In genomic region chr5:140659607-140660272, GRCm38 (mm10) we compare ENCODE assay signal across 9 mouse cellular contexts. TPM values are rescaled to one million over a fixed set of nuclear protein-coding genes. Genes with fewer than 3 reads are reported as not detected.
A peak's percentile ranks its signal among the peaks of the same experiment; 100 is the strongest.
DNase-seq lines count a peak whose midpoint lies in the region; ATAC-seq and TF ChIP-seq lines count a peak whose summit lies in the region.
"Had no signal": no experiment of that assay in that cellular context is flagged by ENCODE, and none has a peak within 500 bp of the region (broad histone marks: within the 10 kb centered on the region; RNA-seq: fewer than 3 reads in every experiment).

No protein-coding gene starts in this region.

- 0 out of 2 replicates have a peak overlapping the region, but pooled peaks have one; percentile 3 for H3K4me2 ChIP-seq in hindbrain, postnatal 0 days (ENCODE audit: low read depth, low read length)
- 0 out of 2 replicates have a peak overlapping the region, but pooled peaks have one; percentile 7 for H3K4me2 ChIP-seq in midbrain, embryonic 12.5 days (replicated peaks)

- H3K9ac ChIP-seq in hindbrain, postnatal 0 days (replicated peaks; ENCODE audit: low read length) = no peak overlapping the region
- H3K9ac ChIP-seq in midbrain, embryonic 12.5 days (replicated peaks) = peak overlapping the region; percentile 37
- H3K9ac ChIP-seq: liver, embryonic 14.5 days had no signal

- no peak overlapping the region for H3K4me3 ChIP-seq in cortical plate, adult 2 months (ENCODE audit: insufficient read depth, low read length)
- no peak overlapping the region for H3K4me3 ChIP-seq in hindbrain, postnatal 0 days (ENCODE audit: low read length)
- H3K4me3 ChIP-seq in midbrain, embryonic 12.5 days = no peak overlapping the region

- ATAC-seq in cerebellum, adult (ENCODE audit: insufficient number of reproducible peaks, low FRiP score, low TSS enrichment) = peak; percentile 53; the same call in 1 of the 2 replicates
- peak; percentile 92 for ATAC-seq in hindbrain, postnatal 0 days
- peak; percentile 73 for ATAC-seq in midbrain, embryonic 12.5 days (ENCODE audit: low FRiP score, low read depth)
- ATAC-seq in erythroblast, adult 5-6 weeks (replicated peaks; ENCODE audit: low FRiP score, poor library complexity, severe bottlenecking) = no peak

- no peaks in the 10 kb centered on the region for H3K9me3 ChIP-seq in hindbrain, postnatal 0 days (ENCODE audit: low read length)
- H3K9me3 ChIP-seq in midbrain, embryonic 12.5 days = no peaks in the 10 kb centered on the region

- peak overlapping the region; percentile 73; the same call in 1 of the 2 replicates for H3K27ac ChIP-seq in cortical plate, adult 2 months (ENCODE audit: insufficient read depth, low read length)
- H3K27ac ChIP-seq in hindbrain, postnatal 0 days = peak overlapping the region; percentile 81
- H3K27ac ChIP-seq in midbrain, embryonic 12.5 days (replicated peaks) = peak overlapping the region; percentile 39; the same call in 1 of the 2 replicates
- H3K27ac ChIP-seq: liver, embryonic 14.5 days had no signal

- peaks cover 20% of the 10 kb centered on the region for H3K4me1 ChIP-seq in cortical plate, adult 2 months (ENCODE audit: control insufficient read depth, insufficient read depth, low read length)
- H3K4me1 ChIP-seq in hindbrain, postnatal 0 days (ENCODE audit: insufficient read depth, low read length) = peaks cover 10% of the 10 kb centered on the region; the same call in 1 of the 2 replicates
- peaks cover 42% of the 10 kb centered on the region for H3K4me1 ChIP-seq in midbrain, embryonic 12.5 days

- no peak for TF ChIP-seq POLR2A in cortical plate, adult 2 months (IDR thresholded peaks at IDR 0.05; ENCODE audit: extremely low read depth, insufficient read depth, low read length)

- DNase-seq in cerebellum, adult 11 months = no peak
- peak; percentile 90 for DNase-seq in hindbrain, postnatal 0 days (ENCODE audit: low spot score)
- DNase-seq in spleen, adult 12 weeks (ENCODE audit: low spot score) = no peak
- no peak for DNase-seq in kidney, adult 9 months

- 16% methylated on average over 16 of the region's 16 CpGs for WGBS in hindbrain, postnatal 0 days
- 35% methylated on average over 16 of the region's 16 CpGs for WGBS in midbrain, embryonic 12.5 days

- H3K36me3 ChIP-seq in hindbrain, postnatal 0 days (ENCODE audit: insufficient read depth, low read length) = 0 out of 2 replicates have a peak, but pooled peaks cover 3% of the 10 kb centered on the region
- H3K36me3 ChIP-seq in midbrain, embryonic 12.5 days = no peaks in the 10 kb centered on the region; the same call in 1 of the 2 replicates

- no peaks in the 10 kb centered on the region for H3K27me3 ChIP-seq in hindbrain, postnatal 0 days (ENCODE audit: insufficient read depth, low read length)
- no peaks in the 10 kb centered on the region for H3K27me3 ChIP-seq in midbrain, embryonic 12.5 days

- TF ChIP-seq CTCF in cortical plate, adult 2 months (IDR thresholded peaks at IDR 0.05; ENCODE audit: extremely low read depth, insufficient read depth, low read length) = no peak
- TF ChIP-seq CTCF in hindbrain, postnatal 0 days (IDR thresholded peaks at IDR 0.05; ENCODE audit: low read depth) = no peak

RNA-seq across cellular contexts. Expression of gene Ttyh3, which starts 10.9 kb away (rescaled TPM):
- polyA plus RNA-seq in cortical plate, adult 2 months (2012; rRNA removed) = 114 and 119 TPM in 2 replicates
- 253 and 260 TPM in 2 replicates for total RNA-seq in hindbrain, postnatal 0 days (2014; rRNA removed)
- 53.5 and 60.3 TPM in 2 replicates for polyA plus RNA-seq in hindbrain, postnatal 0 days (2015; fragmentation: Nextera tagmentation; extraction: Ambion mirVana)
- polyA plus RNA-seq in midbrain, embryonic 12.5 days (2016; fragmentation: Nextera tagmentation; extraction: Ambion mirVana) = 68.8 and 71.0 TPM in 2 replicates
- 17.9 and 18.8 TPM in 2 replicates for total RNA-seq in erythroblast, adult 5-6 weeks (2015; ENCODE audit: low replicate concordance)
- 3.7 and 7.0 TPM in 2 replicates for total RNA-seq in erythroblast, adult 5-6 weeks (2017; ENCODE audit: low replicate concordance)

RNA-seq across cellular contexts. Expression of gene Iqce, which starts 42.4 kb away (rescaled TPM):
- polyA plus RNA-seq in cortical plate, adult 2 months (2012; rRNA removed) = 57.9 and 60.6 TPM in 2 replicates
- 19.1 and 43.1 TPM in 2 replicates for total RNA-seq in hindbrain, postnatal 0 days (2014; rRNA removed)
- 22.1 and 24.8 TPM in 2 replicates for polyA plus RNA-seq in hindbrain, postnatal 0 days (2015; fragmentation: Nextera tagmentation; extraction: Ambion mirVana)
- polyA plus RNA-seq in midbrain, embryonic 12.5 days (2016; fragmentation: Nextera tagmentation; extraction: Ambion mirVana) = 26.9 and 29.3 TPM in 2 replicates
- total RNA-seq in erythroblast, adult 5-6 weeks (2015; ENCODE audit: low replicate concordance) = 1.9 and 3.8 TPM in 2 replicates
- total RNA-seq in erythroblast, adult 5-6 weeks (2017; ENCODE audit: low replicate concordance) = 2.9 and 3.0 TPM in 2 replicates

RNA-seq across cellular contexts. Expression of gene Brat1, which starts 45.1 kb away (rescaled TPM):
- polyA plus RNA-seq in cortical plate, adult 2 months (2012; rRNA removed) = 25.2 and 25.5 TPM in 2 replicates
- total RNA-seq in hindbrain, postnatal 0 days (2014; rRNA removed) = 44.6 and 46.7 TPM in 2 replicates
- 17.9 and 18.1 TPM in 2 replicates for polyA plus RNA-seq in hindbrain, postnatal 0 days (2015; fragmentation: Nextera tagmentation; extraction: Ambion mirVana)
- 22.2 TPM in 2 replicates for polyA plus RNA-seq in midbrain, embryonic 12.5 days (2016; fragmentation: Nextera tagmentation; extraction: Ambion mirVana)
- total RNA-seq in erythroblast, adult 5-6 weeks (2015; ENCODE audit: low replicate concordance) = 0.96 and 2.3 TPM in 2 replicates
- 2.2 and 2.8 TPM in 2 replicates for total RNA-seq in erythroblast, adult 5-6 weeks (2017; ENCODE audit: low replicate concordance)

RNA-seq across cellular contexts. Expression of gene Lfng, which starts 52.6 kb away (rescaled TPM):
- polyA plus RNA-seq in cortical plate, adult 2 months (2012; rRNA removed) = 35.1 and 37.0 TPM in 2 replicates
- total RNA-seq in hindbrain, postnatal 0 days (2014; rRNA removed) = 81.4 and 112 TPM in 2 replicates
- 29.7 and 35.1 TPM in 2 replicates for polyA plus RNA-seq in hindbrain, postnatal 0 days (2015; fragmentation: Nextera tagmentation; extraction: Ambion mirVana)
- polyA plus RNA-seq in midbrain, embryonic 12.5 days (2016; fragmentation: Nextera tagmentation; extraction: Ambion mirVana) = 28.5 and 33.9 TPM in 2 replicates
- total RNA-seq in erythroblast, adult 5-6 weeks (2015; ENCODE audit: low replicate concordance) = 2.9 and 9.4 TPM in 2 replicates
- total RNA-seq in erythroblast, adult 5-6 weeks (2017; ENCODE audit: low replicate concordance) = 4.4 and 9.9 TPM in 2 replicates
